Mouse (Mus musculus) E14TG2a.4 (cell line): ENCODE data around the gene Sys1.

Source experiments
- CTCF ChIP-seq: conservative IDR thresholded peaks from 2 replicates; pipeline ENCODE4 v1.5.1; 2014; ENCODE audit warnings: low read length
- NANOG ChIP-seq: IDR thresholded peaks from 2 replicates; pipeline ENCODE4 v1.6.1; 2014; ENCODE audit warnings: borderline replicate concordance, low read length, mixed read lengths
- POU5F1 ChIP-seq: IDR thresholded peaks from 2 replicates; pipeline ENCODE4 v1.6.1; 2014; ENCODE audit warnings: low read length, borderline replicate concordance

GRCm38 (mm10) chr2:164441155-164441554 is 15.6 kb upstream of the Sys1 start:
- TF ChIP-seq CTCF, result no peak
- no peak for TF ChIP-seq NANOG
- no peak for TF ChIP-seq POU5F1
